Mouse (Mus musculus) left cerebral cortex, adult 11 months (tissue): ENCODE data around the gene Mri1.
"Not testable (repeated sequence)": the region's sequence is repeated elsewhere in the genome, so short reads cannot be mapped to it uniquely, and the experiment has no call there.

Experiments used
- DNase-seq: peaks from one replicate; pipeline ENCODE4 v3.0.0; 2022; ENCODE audit warnings: low spot score

Gene Mri1

GRCm38 (mm10) chr8:84256822-84257610 is at the start of gene Mri1:
Gene Mri1, minus strand, starts transcription at chr8:84257326.
- no peak for DNase-seq

- DNase-seq = no peak
Measured at GRCm38 (mm10) chr8:84303951-84304350, 46.8 kb upstream of the Mri1 start.

- no peak for DNase-seq
Measured at GRCm38 (mm10) chr8:84297029-84297785, 40.1 kb upstream of the Mri1 start.

- DNase-seq = no peak
Measured at GRCm38 (mm10) chr8:84291688-84292087, 34.6 kb upstream of the Mri1 start.

- no peak for DNase-seq
Measured at GRCm38 (mm10) chr8:84291086-84291485, 34.0 kb upstream of the Mri1 start.

- DNase-seq = no peak
Measured at GRCm38 (mm10) chr8:84288892-84289291, 31.8 kb upstream of the Mri1 start.

GRCm38 (mm10) chr8:84285665-84286064 is 28.5 kb upstream of the Mri1 start:
- DNase-seq = not testable (repeated sequence)

- DNase-seq = no peak
Measured at GRCm38 (mm10) chr8:84284608-84285063, 27.5 kb upstream of the Mri1 start.

GRCm38 (mm10) chr8:84280777-84281176 is 23.7 kb upstream of the Mri1 start:
- DNase-seq = no peak

GRCm38 (mm10) chr8:84276447-84276846 is 19.3 kb upstream of the Mri1 start:
- no peak for DNase-seq

GRCm38 (mm10) chr8:84273968-84274367 is 16.8 kb upstream of the Mri1 start:
- no peak for DNase-seq

GRCm38 (mm10) chr8:84272302-84272701 is 15.2 kb upstream of the Mri1 start:
- DNase-seq = no peak

GRCm38 (mm10) chr8:84269950-84270773 is 13.0 kb upstream of the Mri1 start, which contains the start of gene Ccdc130:
Gene Ccdc130, minus strand, starts transcription at chr8:84270380.
- DNase-seq = peak; percentile 100

- DNase-seq = no peak
Measured at GRCm38 (mm10) chr8:84261098-84261497, 4.0 kb upstream of the Mri1 start.

GRCm38 (mm10) chr8:84256458-84256821 is 686 bp downstream of the Mri1 start:
- no peak for DNase-seq

GRCm38 (mm10) chr8:84255858-84256257 is 1.3 kb downstream of the Mri1 start:
- DNase-seq = no peak

GRCm38 (mm10) chr8:84249257-84250170 is 7.6 kb downstream of the Mri1 start, which contains the start of gene D8Ertd738e:
Gene D8Ertd738e, minus strand, starts transcription at chr8:84249719.
- peak; percentile 78 for DNase-seq

- DNase-seq = no peak
Measured at GRCm38 (mm10) chr8:84241821-84242220, 15.3 kb downstream of the Mri1 start.

GRCm38 (mm10) chr8:84241167-84241566 is 16.0 kb downstream of the Mri1 start:
- DNase-seq = no peak

GRCm38 (mm10) chr8:84237542-84238229 is 19.4 kb downstream of the Mri1 start:
- no peak for DNase-seq
